ENCODE assay signal across 11 mouse cellular contexts in genomic region chr17:36198317-36198716, GRCm38 (mm10). TPM values are rescaled to one million over a fixed set of nuclear protein-coding genes. Genes with fewer than 3 reads are reported as not detected.
A peak's percentile ranks its signal among the peaks of the same experiment; 100 is the strongest.
DNase-seq lines count a peak whose midpoint lies in the region; ATAC-seq and TF ChIP-seq lines count a peak whose summit lies in the region.
"Had no signal": no experiment of that assay in that cellular context is flagged by ENCODE, and none has a peak within 500 bp of the region (broad histone marks: within the 10 kb centered on the region; RNA-seq: fewer than 3 reads in every experiment).

No protein-coding gene starts in this region.

- no peak overlapping the region for H3K4me2 ChIP-seq in heart, embryonic 16.5 days (ENCODE audit: low read depth, low read length)
- H3K4me2 ChIP-seq in midbrain, postnatal 0 days (ENCODE audit: low read depth, low read length, poor library complexity, severe bottlenecking), result no peak overlapping the region
- no peak overlapping the region for H3K4me2 ChIP-seq in midbrain, embryonic 16.5 days (ENCODE audit: low read length)
- H3K4me2 ChIP-seq: hindbrain, embryonic 12.5 days; liver, embryonic 13.5 days had no signal

- no peak for TF ChIP-seq EP300 in heart, adult 2 months (IDR thresholded peaks at IDR 0.05; ENCODE audit: insufficient read depth, low read depth, low read length)

- no peaks in the 10 kb centered on the region for H3K36me3 ChIP-seq in heart, embryonic 16.5 days (ENCODE audit: control insufficient read depth, insufficient read depth)
- H3K36me3 ChIP-seq in heart, adult 2 months (ENCODE audit: control insufficient read depth, insufficient read depth, low read length), result no peaks in the 10 kb centered on the region
- H3K36me3 ChIP-seq in midbrain, postnatal 0 days (ENCODE audit: insufficient read depth, low read length), result no peaks in the 10 kb centered on the region
- no peaks in the 10 kb centered on the region for H3K36me3 ChIP-seq in midbrain, embryonic 16.5 days (ENCODE audit: control insufficient read depth, insufficient read depth, low read length)
- H3K36me3 ChIP-seq: hindbrain, embryonic 12.5 days; liver, embryonic 13.5 days had no signal

- H3K27me3 ChIP-seq in heart, embryonic 16.5 days (ENCODE audit: control insufficient read depth, insufficient read depth, low read length), result peaks cover 14% of the 10 kb centered on the region
- H3K27me3 ChIP-seq in heart, adult 2 months (ENCODE audit: control insufficient read depth, insufficient read depth, low read length), result peaks cover 2% of the 10 kb centered on the region; the same call in 1 of the 2 replicates
- peaks cover 5% of the 10 kb centered on the region; the same call in 1 of the 2 replicates for H3K27me3 ChIP-seq in midbrain, postnatal 0 days (ENCODE audit: insufficient read depth, low read length)
- H3K27me3 ChIP-seq in midbrain, embryonic 16.5 days (ENCODE audit: control insufficient read depth, insufficient read depth, low read depth, low read length), result peaks cover 8% of the 10 kb centered on the region

- intact Hi-C loops in heart, adult 2 months (cut with DNase I), result loop anchor here (10.0 kb wide), 2 partner anchors 54 to 134 kb away; no protein-coding TSS in a partner anchor
- intact Hi-C loops in left cerebral cortex, postnatal 36 days (cut with DNase I), result loop anchor here (10.0 kb wide), 2 partner anchors 134 to 204 kb away; no protein-coding TSS in a partner anchor

- no peak for TF ChIP-seq CTCF in heart, adult 2 months (IDR thresholded peaks at IDR 0.05)
- TF ChIP-seq CTCF in midbrain, postnatal 0 days (IDR thresholded peaks at IDR 0.05), result peak; percentile 39; the same call in 1 of the 2 replicates

- ATAC-seq in heart, embryonic 16.5 days (replicated peaks; ENCODE audit: extremely low read depth, insufficient read depth, low FRiP score), result peak; percentile 31; the same call in 1 of the 2 replicates
- no peak for ATAC-seq in midbrain, postnatal 0 days (ENCODE audit: low FRiP score)
- no peak for ATAC-seq in midbrain, embryonic 16.5 days
- ATAC-seq in hematopoietic stem cell, adult 5-6 weeks (replicated peaks in 1 of 2; ENCODE audit: insufficient read depth in 1 of 2, low FRiP score in 2 of 2, low TSS enrichment in 1 of 2, low read depth in 1 of 2, poor library complexity in 2 of 2, severe bottlenecking in 2 of 2), result peak; percentile 44 to 50

- no peaks in the 10 kb centered on the region for H3K79me2 ChIP-seq in heart, adult 2 months (replicated peaks; ENCODE audit: control insufficient read depth, insufficient read depth, low read length)

- H3K27ac ChIP-seq in heart, embryonic 16.5 days (ENCODE audit: low read length), result no peak overlapping the region
- no peak overlapping the region for H3K27ac ChIP-seq in heart, adult 2 months
- no peak overlapping the region for H3K27ac ChIP-seq in midbrain, postnatal 0 days (ENCODE audit: low read depth, low read length)
- no peak overlapping the region for H3K27ac ChIP-seq in midbrain, embryonic 16.5 days (ENCODE audit: low read length)
- H3K27ac ChIP-seq: hindbrain, embryonic 12.5 days; liver, embryonic 13.5 days had no signal

- 9% methylated on average over 5 of the region's 5 CpGs for WGBS in heart, embryonic 16.5 days
- 10% methylated on average over 5 of the region's 5 CpGs for WGBS in heart, adult 2 months
- WGBS in midbrain, postnatal 0 days, result 4% methylated on average over 5 of the region's 5 CpGs
- 9% methylated on average over 5 of the region's 5 CpGs for WGBS in midbrain, embryonic 16.5 days

- no peak for DNase-seq in heart, adult 2 months
- DNase-seq in midbrain, postnatal 0 days (ENCODE audit: low spot score), result peak; percentile 5
- peak; percentile 79 for DNase-seq in thymus, postnatal 25 days
- DNase-seq in urinary bladder, postnatal 14 days (ENCODE audit: low spot score), result no peak
- no peak for DNase-seq in left cerebral cortex, postnatal 36 days (ENCODE audit: low spot score in 2 of 2)
- DNase-seq: liver, embryonic 13.5 days had no signal

- no peak overlapping the region for H3K9ac ChIP-seq in heart, embryonic 16.5 days (ENCODE audit: low read length)
- no peak overlapping the region for H3K9ac ChIP-seq in heart, adult 2 months (ENCODE audit: low read depth, low read length)
- H3K9ac ChIP-seq in midbrain, postnatal 0 days (replicated peaks; ENCODE audit: low read length, poor library complexity, severe bottlenecking), result no peak overlapping the region
- no peak overlapping the region for H3K9ac ChIP-seq in midbrain, embryonic 16.5 days (ENCODE audit: low read depth, low read length)
- H3K9ac ChIP-seq: hindbrain, embryonic 12.5 days; liver, embryonic 13.5 days had no signal

- TF ChIP-seq POLR2A in heart, adult 2 months (IDR thresholded peaks at IDR 0.05; ENCODE audit: insufficient read depth, low read depth, low read length), result no peak

- no peak overlapping the region for H3K4me3 ChIP-seq in heart, embryonic 16.5 days (ENCODE audit: low read length)
- no peak overlapping the region for H3K4me3 ChIP-seq in heart, adult 2 months
- no peak overlapping the region for H3K4me3 ChIP-seq in midbrain, postnatal 0 days (ENCODE audit: low read depth, low read length)
- H3K4me3 ChIP-seq in midbrain, embryonic 16.5 days (ENCODE audit: low read depth, low read length), result no peak overlapping the region
- H3K4me3 ChIP-seq: hindbrain, embryonic 12.5 days; liver, embryonic 13.5 days had no signal

- H3K4me1 ChIP-seq in heart, embryonic 16.5 days (ENCODE audit: control insufficient read depth, insufficient read depth, low read length), result no peaks in the 10 kb centered on the region
- no peaks in the 10 kb centered on the region for H3K4me1 ChIP-seq in heart, adult 2 months (ENCODE audit: control insufficient read depth, insufficient read depth, low read length)
- no peaks in the 10 kb centered on the region for H3K4me1 ChIP-seq in midbrain, postnatal 0 days (ENCODE audit: insufficient read depth, low read length)
- H3K4me1 ChIP-seq in midbrain, embryonic 16.5 days (ENCODE audit: control insufficient read depth, insufficient read depth, low read length), result no peaks in the 10 kb centered on the region
- H3K4me1 ChIP-seq: hindbrain, embryonic 12.5 days; liver, embryonic 13.5 days had no signal

- no peaks in the 10 kb centered on the region for H3K9me3 ChIP-seq in heart, embryonic 16.5 days (replicated peaks; ENCODE audit: control insufficient read depth, low read length)
- no peaks in the 10 kb centered on the region for H3K9me3 ChIP-seq in midbrain, postnatal 0 days (ENCODE audit: low read length)
- no peaks in the 10 kb centered on the region for H3K9me3 ChIP-seq in midbrain, embryonic 16.5 days (replicated peaks; ENCODE audit: control insufficient read depth, low read length, poor library complexity, severe bottlenecking)
- H3K9me3 ChIP-seq: hindbrain, embryonic 12.5 days; liver, embryonic 13.5 days had no signal

RNA-seq across cellular contexts. Expression of gene H2-T3, which starts 8.2 kb away (rescaled TPM):
- 0.21 and 0.97 TPM in 2 replicates for polyA plus RNA-seq in heart, embryonic 16.5 days (2015; fragmentation: Nextera tagmentation; extraction: Ambion mirVana)
- total RNA-seq in heart, adult 2 months (2021), result not detected
- not detected in 2 replicates for polyA plus RNA-seq in heart, adult 2 months (2012; rRNA removed)
- not detected in 2 replicates for total RNA-seq in midbrain, postnatal 0 days (2014; rRNA removed)
- polyA plus RNA-seq in midbrain, postnatal 0 days (2015; fragmentation: Nextera tagmentation; extraction: Ambion mirVana), result not detected in 2 replicates
- not detected in 2 replicates for polyA plus RNA-seq in midbrain, embryonic 16.5 days (2015; fragmentation: Nextera tagmentation; extraction: Ambion mirVana)
- total RNA-seq in hematopoietic stem cell, adult 5-6 weeks (2017), result 0.75 and 1.1 TPM in 2 replicates
- total RNA-seq in left cerebral cortex, postnatal 36 days (2021), result not detected
- polyA plus RNA-seq: embryonic facial prominence, embryonic 14.5 days; hindbrain, embryonic 12.5 days; liver, embryonic 13.5 days had no signal

RNA-seq across cellular contexts. Expression of gene Gm8909, which starts 30.0 kb away (rescaled TPM):
- 1.8 and 1.9 TPM in 2 replicates for polyA plus RNA-seq in heart, embryonic 16.5 days (2015; fragmentation: Nextera tagmentation; extraction: Ambion mirVana)
- under 1 TPM in 1 of 2 experiments, not detected in 1; 0.29 TPM for total RNA-seq in heart, adult 2 months (2021)
- polyA plus RNA-seq in heart, adult 2 months (2012; rRNA removed), result not detected in 2 replicates
- not detected in 2 replicates for total RNA-seq in midbrain, postnatal 0 days (2014; rRNA removed)
- polyA plus RNA-seq in midbrain, postnatal 0 days (2015; fragmentation: Nextera tagmentation; extraction: Ambion mirVana), result not detected in 2 replicates
- polyA plus RNA-seq in midbrain, embryonic 16.5 days (2015; fragmentation: Nextera tagmentation; extraction: Ambion mirVana), result not detected in 2 replicates
- not detected in 2 replicates for total RNA-seq in hematopoietic stem cell, adult 5-6 weeks (2017)
- total RNA-seq in left cerebral cortex, postnatal 36 days (2021), result not detected
- polyA plus RNA-seq: embryonic facial prominence, embryonic 14.5 days; hindbrain, embryonic 12.5 days; liver, embryonic 13.5 days had no signal

RNA-seq across cellular contexts. Expression of gene Rpp21, which starts 59.6 kb away (rescaled TPM):
- polyA plus RNA-seq in heart, embryonic 16.5 days (2015; fragmentation: Nextera tagmentation; extraction: Ambion mirVana), result 73.2 and 89.1 TPM in 2 replicates
- 10 to 100 TPM; 35.5 to 43.8 TPM for total RNA-seq in heart, adult 2 months (2021)
- polyA plus RNA-seq in heart, adult 2 months (2012; rRNA removed), result 49.8 and 59.1 TPM in 2 replicates
- 47.7 and 48.5 TPM in 2 replicates for total RNA-seq in midbrain, postnatal 0 days (2014; rRNA removed)
- 169 and 187 TPM in 2 replicates for polyA plus RNA-seq in midbrain, postnatal 0 days (2015; fragmentation: Nextera tagmentation; extraction: Ambion mirVana)
- 122 and 135 TPM in 2 replicates for polyA plus RNA-seq in midbrain, embryonic 16.5 days (2015; fragmentation: Nextera tagmentation; extraction: Ambion mirVana)
- total RNA-seq in hematopoietic stem cell, adult 5-6 weeks (2017), result 32.9 and 39.8 TPM in 2 replicates
- total RNA-seq in left cerebral cortex, postnatal 36 days (2021), result 10 to 100 TPM; 35.7 to 39.5 TPM

Comparison
In these comparisons a context has a peak if more than half of its experiments do, and no peak if none do; other contexts are left out.
1. ATAC-seq: peak in heart, embryonic 16.5 days (single experiment) and hematopoietic stem cell, adult 5-6 weeks (2 of 2); none in midbrain, postnatal 0 days (single experiment) and midbrain, embryonic 16.5 days (single experiment).
2. DNase-seq: peak in midbrain, postnatal 0 days (single experiment) and thymus, postnatal 25 days (single experiment); none in heart, adult 2 months (0 of 2), urinary bladder, postnatal 14 days (single experiment) and left cerebral cortex, postnatal 36 days (0 of 2).